Mouse (Mus musculus): ENCODE results near the gene Sp3.
"Not testable (repeated sequence)": the region's sequence is repeated elsewhere in the genome, so short reads cannot be mapped to it uniquely, and the experiment has no call there.

The Sp3 gene

DNA sequence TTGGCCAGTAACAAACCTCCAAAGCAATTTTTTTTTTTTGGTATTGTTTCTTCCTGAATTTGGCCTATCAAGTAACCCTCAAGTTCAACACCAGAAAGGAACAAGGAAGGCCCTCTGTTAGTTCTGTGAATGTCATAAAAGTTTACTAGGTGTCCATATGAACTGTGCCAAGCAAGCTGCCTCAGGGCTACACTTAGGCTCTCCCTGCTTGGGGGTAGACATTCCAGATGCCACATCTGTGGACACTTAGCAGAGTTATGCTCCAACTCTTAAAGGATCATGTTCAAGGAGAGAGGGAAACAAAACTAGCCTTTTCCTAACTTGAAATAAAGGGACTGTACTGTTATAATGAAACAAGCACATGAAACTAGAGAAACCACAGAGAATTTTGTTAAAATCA is 48.1 kb downstream of the Sp3 start:
- in situ Hi-C loops (cut with MboI, MseI): no loop called here

DNA sequence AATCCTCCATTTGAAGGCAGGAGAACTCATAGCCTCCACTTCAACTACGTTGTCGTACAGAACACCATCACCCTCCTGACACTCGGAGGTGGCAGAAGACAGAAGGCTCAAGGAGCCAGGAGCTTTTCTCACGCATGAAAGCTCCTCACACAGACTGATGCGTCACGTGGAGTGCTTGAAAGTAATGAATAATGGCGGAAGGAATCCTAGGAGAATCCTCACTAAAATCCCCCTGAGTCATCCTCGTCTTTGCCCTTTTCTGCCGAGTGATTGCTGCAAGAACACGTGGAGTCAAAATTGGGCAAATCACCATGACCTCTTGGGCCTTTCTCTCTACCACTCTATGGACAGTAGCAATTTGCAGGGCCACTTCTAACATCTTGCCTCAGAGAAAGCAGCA is 55.3 kb downstream of the Sp3 start:
- in situ Hi-C loops (cut with MboI, MseI): no loop called here

DNA sequence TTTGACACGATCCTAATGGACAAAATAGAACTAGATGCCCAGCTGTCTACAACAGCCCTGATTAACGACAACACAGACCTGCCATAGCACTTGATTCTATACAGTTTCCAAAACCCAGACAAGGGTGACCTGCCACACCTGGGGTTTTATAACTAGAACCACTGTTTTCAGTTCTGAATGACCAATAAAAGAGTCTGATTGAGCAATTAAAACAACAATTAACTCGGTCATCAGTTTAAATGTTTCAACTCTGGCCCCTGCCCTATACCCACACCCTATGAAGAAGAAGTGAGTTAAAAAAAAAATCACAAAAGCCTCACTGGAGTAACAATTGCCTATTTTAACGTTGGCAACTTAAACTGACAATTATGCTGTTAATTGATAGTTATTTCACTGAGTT is 64.1 kb downstream of the Sp3 start:
- in situ Hi-C loops (cut with MboI, MseI): no loop called here

DNA sequence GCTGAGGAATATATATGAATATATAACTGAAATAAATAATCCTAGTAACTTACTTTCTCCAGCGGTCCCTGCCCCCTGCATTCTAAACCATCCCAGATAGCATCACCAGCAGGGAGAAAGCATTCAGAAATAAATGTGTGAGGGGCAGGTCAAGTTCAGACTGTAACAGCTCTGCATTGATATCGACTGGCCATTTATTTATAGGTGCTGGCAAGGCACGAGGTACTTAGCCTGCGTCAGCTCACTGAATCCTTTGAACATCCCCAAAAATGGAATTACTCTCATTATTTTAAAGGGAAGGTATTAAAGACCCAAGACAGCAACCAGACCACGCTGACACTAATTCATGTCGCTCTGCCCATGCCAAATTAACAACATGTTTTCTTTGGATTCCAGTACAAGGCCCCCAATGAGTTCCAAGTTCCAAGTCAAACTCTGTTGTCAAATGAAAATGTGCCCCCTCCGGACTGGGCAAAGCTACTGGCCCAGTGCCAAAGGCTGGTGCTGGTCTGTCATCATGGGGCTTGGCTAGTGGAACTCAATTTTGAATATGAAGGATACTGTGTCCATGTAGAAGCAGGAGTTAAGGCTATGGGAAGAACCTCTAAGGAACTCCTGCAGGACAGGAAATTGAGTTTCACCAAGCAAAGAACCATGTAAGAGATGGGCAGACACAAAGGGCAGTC is 64.9 kb downstream of the Sp3 start:
- in situ Hi-C loops (cut with MboI, MseI): no loop called here

DNA sequence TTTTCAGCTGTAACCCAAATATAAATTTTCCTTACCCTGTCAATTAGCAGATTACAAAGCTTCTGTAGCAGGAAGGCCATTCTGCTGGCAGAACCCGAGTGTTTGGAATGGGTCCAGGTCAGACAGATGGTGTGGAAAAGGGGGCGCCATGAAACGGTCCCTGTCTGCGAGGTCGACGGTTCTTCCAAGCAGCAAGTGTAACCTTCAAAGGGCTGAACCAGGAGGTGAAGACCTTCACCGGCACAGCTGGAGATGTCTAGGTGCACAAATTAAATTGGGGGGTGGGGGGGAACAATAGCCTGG is 66.8 kb downstream of the Sp3 start:
- in situ Hi-C loops (cut with MboI, MseI): loop anchor here in 1 of 2 experiments (5.0 kb wide), 1 partner anchor 96 kb away; no protein-coding TSS in a partner anchor

DNA sequence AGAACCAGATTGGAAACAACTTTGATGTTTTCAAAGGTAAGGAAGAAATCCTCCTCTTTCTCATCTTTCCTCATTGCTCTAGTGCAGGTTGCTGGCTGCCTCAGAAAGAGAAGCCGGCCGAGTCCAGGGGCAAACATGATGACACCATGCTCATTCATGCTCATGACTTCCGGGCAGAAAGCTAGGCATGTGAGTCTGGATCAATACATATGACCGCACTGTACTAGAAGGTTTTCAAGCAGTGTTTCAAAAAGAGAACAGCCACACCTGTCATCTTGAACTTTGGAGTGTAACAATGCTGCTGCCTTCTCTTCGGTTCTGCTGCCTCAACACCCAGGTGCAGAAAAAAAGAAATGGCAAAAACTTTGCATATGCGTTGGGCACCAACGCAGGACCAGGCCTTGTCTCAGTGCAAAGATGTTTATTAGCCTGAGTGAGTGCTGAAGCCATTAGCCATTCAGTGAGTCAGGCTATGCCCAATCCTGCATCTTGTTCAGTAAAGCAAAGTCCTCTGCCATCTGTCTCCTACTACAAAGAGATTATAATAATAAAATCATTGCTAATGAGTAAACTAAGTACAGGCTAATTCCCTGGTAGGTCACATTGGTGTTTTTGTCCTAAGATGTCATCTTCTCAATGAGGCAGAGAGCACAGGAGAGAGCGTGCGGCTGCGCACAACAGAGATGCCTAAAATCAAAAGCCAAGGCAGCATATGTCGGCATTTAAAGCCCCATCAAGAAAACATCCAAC is 67.4 kb downstream of the Sp3 start:
- in situ Hi-C loops (cut with MboI, MseI): loop anchor here in 1 of 2 experiments (5.0 kb wide), 1 partner anchor 96 kb away; no protein-coding TSS in a partner anchor

DNA sequence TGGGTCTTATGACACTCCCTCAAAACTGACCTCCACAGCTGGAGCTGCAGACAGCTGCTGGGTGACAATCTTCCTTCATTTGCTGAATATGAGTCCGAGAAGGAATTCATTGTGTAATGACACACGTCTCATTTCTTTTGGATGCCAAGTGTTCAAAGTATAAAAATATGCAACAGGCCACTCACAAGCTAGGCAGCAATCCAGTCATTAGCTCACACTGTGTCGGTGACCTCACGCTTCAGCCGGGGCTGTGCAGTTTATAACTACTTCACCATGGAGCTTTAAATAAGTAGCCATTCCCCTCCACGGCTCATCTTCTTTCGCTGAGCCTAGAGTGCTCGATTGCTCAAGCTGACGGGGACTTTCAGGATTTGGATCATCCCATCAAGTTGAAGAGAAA is 68.7 kb downstream of the Sp3 start:
- in situ Hi-C loops (cut with MboI, MseI): loop anchor here in 1 of 2 experiments (5.0 kb wide), 1 partner anchor 94 kb away; no protein-coding TSS in a partner anchor

DNA sequence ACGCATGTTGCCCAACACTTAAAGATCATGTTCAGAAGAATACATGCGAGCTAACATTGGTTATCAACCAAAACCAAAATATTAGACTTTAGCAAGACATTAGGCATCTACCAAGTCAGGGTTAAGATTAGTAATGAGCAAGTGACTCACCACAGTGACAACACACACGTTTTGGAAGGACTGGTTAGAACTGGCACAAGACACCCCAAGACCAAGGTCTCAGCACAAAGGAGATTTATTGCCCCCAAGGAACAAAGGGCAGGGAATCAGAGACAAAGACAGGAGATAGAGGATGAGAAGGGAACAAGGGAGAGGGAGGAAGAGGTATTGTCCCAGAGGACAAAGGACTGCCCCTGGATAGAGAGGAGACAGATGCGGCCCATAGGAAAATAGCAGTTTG is 71.2 kb downstream of the Sp3 start:
- in situ Hi-C loops (cut with MboI, MseI): no loop called here

DNA sequence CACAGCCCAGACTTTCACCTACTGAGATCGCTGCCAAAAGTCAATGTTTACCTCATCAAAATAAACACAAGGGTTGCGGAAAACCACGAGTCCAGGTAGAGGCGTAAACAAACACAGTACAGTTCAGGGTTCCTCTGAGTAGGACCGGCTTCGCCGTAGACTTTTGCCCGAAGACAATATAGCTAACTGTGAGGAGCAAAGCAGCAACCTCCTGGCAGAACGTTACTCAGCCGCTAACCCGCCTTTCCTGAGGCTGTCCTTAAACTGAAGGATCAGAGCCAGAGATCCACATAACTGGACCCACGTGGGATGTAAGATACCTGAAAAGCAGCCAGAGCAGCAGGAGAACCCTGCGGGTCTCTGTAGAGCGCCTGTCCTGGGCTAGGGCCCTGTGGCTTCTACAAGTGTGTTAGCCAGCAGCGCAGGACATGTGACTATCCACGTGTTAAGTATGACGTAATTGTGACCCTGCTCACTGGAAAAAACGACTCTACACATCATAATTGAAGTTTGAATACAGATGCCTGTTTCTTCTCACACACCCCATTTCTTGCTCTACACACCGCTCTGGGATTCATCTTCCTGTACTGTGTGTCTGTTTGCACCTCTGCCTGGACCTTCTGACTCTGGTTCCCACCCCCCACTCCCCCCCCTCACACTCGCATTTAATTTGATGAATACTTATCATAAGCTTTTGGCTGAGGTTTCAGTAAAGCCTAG is 71.9 kb downstream of the Sp3 start:
- in situ Hi-C loops (cut with MboI, MseI): no loop called here

DNA sequence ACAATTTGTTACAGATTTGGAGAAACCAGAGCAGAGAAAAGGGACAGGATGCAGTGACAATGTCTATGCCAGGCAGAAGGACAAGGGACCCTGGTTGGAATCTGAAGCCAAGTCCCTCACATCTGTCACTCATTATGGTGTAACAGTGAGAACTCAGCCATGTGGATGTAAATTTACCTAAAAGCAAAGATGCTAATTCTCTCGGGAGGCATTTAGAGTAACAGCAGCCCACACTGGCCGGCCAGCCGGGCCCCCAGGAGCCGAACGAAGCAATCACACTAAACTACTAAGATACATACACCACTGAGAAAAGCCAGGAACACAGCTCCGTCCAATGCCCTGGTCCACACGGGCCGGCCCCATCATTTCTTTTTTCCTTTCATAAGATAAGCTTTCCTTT is 73.5 kb downstream of the Sp3 start:
- in situ Hi-C loops (cut with MboI, MseI): no loop called here

DNA sequence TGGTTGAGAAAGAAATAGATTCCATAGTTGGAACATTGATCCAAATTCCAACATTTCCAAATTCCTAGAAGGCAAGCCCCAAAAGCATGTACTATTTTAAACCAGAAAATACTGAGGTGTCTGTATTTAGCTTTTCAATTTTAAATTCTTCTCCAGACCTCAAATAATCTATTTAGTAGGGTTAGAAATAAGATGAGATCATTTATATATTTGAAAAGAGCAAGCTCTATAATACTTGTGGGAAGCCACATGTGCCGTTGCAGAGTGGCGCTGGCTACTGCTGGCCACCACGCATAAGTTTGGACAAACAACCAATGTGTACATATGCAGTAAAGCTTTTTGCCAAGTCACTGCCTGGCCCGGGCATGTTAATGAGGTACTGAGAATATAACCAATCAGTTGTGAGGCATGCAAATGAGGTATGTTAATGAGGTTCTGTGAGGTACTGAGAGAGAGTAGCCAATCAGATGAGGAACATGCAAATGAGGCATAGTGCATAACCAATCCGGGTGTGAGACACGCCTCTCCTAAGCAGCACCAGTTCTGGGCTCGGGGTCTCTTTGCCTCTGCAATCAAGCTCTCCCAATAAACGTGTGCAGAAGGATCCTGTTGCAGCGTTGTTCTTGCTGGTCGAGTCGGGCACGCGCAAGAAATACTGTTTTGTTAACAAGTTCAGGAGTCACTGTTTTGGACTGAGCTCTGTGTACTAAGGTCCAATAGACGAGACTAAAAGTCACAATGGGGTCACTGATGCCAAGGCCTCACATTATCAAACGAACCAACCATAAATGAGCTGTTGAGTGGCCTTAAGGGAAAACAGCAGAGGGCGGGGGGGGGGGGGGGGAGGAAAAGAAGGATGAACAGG is 77.2 kb downstream of the Sp3 start:
- in situ Hi-C loops (cut with MboI, MseI): not testable (repeated sequence)

DNA sequence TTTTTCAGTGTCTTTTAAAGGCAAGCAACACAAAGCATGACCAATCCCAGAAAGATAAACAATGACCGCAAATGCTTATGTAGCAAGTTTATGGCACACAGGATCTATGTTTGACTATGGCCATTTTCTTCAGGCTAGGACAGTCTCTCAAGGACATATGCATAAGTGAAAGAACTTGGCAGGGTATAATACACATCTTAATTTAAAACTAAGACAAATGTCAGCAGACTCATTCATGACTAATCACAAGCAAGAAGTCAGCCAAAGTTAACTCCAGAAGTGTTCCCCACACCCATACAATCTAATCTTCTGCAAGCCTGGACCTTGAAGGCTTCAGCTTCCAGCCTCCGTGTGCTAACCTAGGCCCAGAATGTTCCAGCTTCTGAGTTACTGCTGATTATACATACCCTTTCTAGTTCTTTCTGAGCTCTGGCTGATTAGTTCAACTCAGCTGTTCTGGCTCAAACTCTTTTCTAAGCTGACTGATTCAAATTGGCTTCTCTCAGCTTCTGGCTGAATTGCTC is 81.4 kb downstream of the Sp3 start:
- in situ Hi-C loops (cut with MboI, MseI): no loop called here

DNA sequence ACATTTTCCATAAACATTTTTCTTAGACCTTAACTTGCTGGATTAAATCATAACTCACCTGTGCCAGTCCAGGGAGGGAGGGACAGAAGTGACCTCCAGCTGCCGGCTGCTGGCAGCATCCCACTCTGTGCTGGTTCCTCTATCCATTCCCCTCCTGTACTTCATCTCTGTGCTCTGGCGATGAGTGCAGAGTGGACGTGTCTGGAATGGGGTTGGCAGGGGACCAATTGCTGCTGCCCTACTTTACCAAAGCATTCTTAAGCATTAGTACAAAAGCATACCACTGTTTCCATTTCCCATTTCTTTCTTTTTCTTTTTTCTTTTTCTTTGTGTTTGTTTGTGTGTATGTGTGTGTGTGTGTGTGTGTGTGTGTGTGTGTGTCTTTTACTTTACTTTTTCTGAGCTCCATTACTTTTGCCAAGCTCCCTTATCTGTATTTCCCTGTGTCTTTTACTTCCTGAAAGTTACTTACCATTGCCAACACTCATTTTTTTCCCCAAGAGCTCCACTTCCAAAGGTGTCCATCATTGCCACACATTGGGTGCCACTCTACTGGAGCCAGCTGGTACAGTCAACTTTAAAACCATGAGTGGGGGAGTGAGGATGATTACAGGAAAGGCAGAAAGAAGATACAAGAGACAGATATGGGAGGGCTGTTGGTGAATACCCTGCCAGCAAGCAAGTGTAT is 82.0 kb downstream of the Sp3 start:
- in situ Hi-C loops (cut with MboI, MseI): no loop called here

DNA sequence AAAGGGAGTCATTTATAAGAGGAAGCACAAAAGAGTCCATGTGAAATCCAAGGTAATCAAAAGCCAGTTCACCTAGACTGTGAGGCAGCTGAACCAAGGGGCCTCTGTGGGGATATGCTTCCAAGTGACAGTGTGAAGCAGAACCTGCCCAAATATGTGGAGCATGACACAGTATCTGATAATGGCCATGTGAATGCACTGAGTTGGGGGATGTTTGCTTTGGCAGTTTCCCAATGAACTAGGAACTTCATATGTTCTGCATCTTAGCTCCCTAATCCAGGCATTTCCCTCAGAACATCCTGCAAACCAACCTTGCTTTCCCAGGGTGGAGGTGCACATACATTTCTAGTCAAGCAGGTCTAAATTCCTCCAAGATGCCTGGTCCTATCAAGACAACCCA is 90.4 kb downstream of the Sp3 start:
- in situ Hi-C loops (cut with MboI, MseI): no loop called here

Data from T-helper 17 cell (primary cell).